Mouse (Mus musculus) heart, postnatal 14 days (tissue): ENCODE measurements around the gene Srrm3. TPM values are rescaled to one million over a fixed set of nuclear protein-coding genes. Genes with fewer than 3 reads are reported as not detected.
A peak's percentile ranks its signal among the peaks of the same experiment; 100 is the strongest.

Experiments
- DNase-seq, 2 experiments: peaks; one replicate each; pipeline ENCODE4 v3.0.0; 2021 to 2022
- intact Hi-C: fragments of 180-260 bp; cut with DNase I; formaldehyde crosslinking; loops from one replicate; pipeline ENCODE4 v1.15.1; 2025
- total RNA-seq, 2 experiments: library from RNA; stranded (reverse); gene quantifications; 2 replicates each; pipeline ENCODE4 v1.2.3; 2021

Gene Srrm3
- total RNA-seq, 2 experiments from 2014 or later = 0.10 TPM; not detected in 1

DNA sequence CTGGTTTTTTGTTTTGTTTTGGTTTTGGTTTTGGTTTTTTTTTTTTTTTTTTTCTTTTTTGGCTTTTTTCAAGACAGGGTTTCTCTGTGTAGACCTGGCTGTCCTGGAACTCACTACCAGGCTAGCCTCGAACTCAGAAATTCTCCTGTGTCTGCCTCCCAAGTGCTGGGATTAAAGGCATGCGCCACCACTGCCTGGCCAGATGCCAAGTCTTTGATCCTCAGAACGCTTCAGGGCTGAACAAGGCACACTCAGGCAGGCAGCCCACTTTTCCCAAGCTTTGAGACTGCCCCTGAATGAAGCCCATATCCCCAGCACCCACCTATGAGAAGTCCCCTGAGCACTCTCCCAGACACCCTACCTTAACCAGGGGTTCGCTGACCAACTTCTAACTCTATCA, 93.1 kb downstream of the Srrm3 start:
- intact Hi-C loops = loop anchor here (5.0 kb wide), 4 partner anchors 67 to 162 kb away; partner anchors contain the start of gene Zp3
- DNase-seq = no peak

- no peak for DNase-seq
- intact Hi-C loops = loop anchor here (5.0 kb wide), 4 partner anchors 67 to 162 kb away; partner anchors contain the start of gene Zp3
These were observed 94.0 kb downstream of the Srrm3 start for GRCm38 (mm10) chr5:135900701-135901100.

DNA sequence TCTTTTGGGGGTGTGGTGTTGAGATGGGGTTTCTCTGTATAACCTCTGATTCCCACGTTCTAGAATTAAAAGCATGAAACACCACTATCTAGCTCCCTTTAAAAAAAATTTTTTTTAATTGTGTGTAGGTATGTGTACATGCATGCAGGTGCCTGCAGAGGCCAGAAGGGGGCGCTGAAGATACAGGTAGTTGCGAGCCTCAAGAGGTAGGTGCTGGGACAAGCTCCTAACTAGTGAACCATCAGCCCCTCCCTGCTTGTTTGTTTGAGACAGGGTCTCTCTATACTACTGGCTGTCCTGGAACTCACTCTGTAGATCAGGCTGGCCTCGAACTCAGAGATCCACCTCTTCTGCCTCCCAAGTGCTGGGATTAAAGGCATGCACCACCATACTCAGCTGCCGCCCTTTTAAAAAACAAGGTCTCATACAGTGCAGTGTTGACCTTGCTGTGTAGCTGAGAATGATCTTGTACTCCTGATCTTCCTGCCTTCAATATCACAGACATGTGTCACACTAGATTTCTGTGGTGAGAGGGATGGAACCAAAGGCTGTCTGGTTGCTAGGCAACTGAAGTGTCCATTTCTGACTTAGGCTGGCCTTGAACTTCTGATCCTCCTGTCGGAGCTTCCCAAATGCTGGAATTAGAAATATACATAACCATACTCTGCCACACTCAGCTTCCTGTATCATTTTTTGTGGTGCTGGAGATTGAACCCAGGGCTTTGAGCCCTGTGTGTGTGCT, 94.8 kb downstream of the Srrm3 start:
- no peak for DNase-seq
- intact Hi-C loops = loop anchor here (5.0 kb wide), 4 partner anchors 66 to 161 kb away; partner anchors contain the start of gene Zp3

DNA sequence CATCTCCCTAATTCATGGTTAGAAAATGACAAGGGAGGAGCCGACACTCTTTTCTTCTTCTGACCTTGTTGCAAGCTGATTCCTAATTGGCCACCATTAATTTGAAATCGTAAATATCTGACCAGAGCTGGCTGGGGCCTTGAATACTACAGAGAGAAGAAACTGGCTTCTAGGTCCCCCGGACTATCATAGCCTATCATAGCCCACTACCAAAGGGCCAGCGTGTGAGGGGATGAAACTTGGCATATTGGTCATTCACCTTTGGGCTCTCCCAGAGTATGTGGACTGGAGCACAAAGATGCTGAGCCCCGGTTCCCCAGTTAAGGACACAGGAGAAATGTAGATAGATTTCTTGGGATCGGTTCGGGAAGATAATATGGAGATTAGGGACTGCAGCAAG, 96.4 kb downstream of the Srrm3 start:
- no peak for DNase-seq
- intact Hi-C loops = loop anchor here (5.0 kb wide), 4 partner anchors 64 to 159 kb away; partner anchors contain the start of gene Zp3

GRCm38 (mm10) chr5:135903551-135904151, 97.0 kb downstream of the Srrm3 start:
- peak; percentile 90 to 96 for DNase-seq
- intact Hi-C loops = loop anchor here (2.0 to 5.0 kb wide), 5 partner anchors 31 to 159 kb away; partner anchors contain the start of genes Ywhag and Zp3

GRCm38 (mm10) chr5:135904259-135904658, 97.6 kb downstream of the Srrm3 start:
- intact Hi-C loops = loop anchor here (2.0 to 5.0 kb wide), 5 partner anchors 31 to 158 kb away; partner anchors contain the start of genes Ywhag and Zp3
- no peak for DNase-seq

- DNase-seq = no peak
- intact Hi-C loops = loop anchor here (2.0 kb wide), 1 partner anchor 29 kb away; the partner anchor contains the start of gene Ywhag
These were observed 98.9 kb downstream of the Srrm3 start for GRCm38 (mm10) chr5:135905320-135906225.

DNA sequence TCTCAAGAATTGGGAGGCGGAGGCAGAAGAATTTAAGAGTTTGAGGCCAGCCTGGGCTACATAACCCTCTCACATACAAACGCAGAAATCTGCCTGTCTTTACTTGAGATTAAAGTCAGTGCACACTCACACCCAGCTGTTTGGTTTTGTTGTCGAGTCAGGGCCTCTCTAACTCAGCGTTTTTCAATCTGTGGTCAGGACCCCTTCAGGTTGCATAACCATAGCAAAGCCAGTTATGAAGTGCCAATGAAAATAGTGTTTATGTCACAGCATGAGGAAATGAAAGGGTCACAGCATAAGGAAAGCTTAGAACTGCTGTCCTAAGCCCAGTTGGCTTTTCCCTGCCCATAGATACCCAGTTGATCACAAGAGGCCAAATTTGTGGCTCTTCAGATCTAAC, 100.2 kb downstream of the Srrm3 start:
- intact Hi-C loops = no loop called here
- no peak for DNase-seq

DNA sequence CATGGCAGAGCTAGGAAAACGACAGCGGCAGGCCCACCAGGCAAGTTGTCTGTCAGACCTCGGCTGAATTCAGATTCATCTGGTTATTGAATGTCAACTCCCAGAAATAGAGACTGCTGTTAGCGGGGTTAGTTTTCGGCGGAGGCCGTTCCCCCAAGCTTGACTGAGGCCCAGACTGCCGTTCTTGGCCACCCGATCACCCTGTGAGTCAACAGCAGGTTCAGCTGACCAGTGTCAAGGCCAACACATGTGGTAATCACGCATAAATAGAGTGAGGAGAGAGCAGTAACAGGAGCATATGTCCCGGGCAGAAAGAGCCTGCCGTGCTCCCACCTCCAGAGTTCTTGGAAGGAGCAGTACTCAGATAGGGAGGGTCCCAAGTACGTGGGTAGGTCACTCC, 100.6 kb downstream of the Srrm3 start:
- intact Hi-C loops = no loop called here
- peak; percentile 67 to 72 for DNase-seq

DNA sequence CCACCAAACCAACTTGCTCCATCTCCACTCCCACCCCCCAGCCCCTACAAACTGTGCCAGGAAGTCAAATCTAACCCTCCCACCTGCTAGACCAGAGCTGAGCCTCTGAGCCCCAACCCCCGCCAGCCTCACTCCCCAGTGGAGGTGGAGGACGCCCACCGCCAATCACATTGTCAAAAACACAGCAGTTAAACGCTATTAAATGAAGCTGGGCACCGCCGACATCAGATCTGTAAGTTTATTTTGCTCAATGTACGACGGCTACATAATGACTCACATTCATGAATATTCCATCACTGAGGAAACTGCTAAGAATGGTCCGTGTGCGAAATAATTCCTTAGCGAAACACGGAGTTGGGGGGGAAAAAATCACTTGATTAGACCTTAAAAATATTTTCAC, 101.5 kb downstream of the Srrm3 start:
- intact Hi-C loops = no loop called here
- DNase-seq = no peak

DNA sequence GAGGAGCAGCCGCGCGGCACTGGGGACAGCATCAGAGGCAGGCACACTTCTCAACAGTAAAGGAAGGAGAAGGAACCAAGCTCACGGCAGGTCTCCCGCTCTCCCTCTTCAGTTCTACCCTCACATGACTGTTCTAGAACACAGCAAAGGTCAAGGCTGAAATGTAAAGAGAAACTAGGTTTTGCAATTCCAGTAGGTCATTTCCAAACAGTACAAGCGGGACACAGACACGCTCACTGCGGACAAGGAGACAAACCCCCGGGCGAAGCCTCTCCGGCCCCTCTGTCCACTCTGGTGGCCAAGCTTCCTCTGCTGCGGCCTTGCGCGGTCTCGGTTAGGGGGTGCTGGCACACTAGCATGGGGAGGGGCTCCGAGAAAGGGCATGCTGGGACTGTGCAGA, 102.3 kb downstream of the Srrm3 start:
- DNase-seq = no peak
- intact Hi-C loops = no loop called here

- intact Hi-C loops = no loop called here
- peak; percentile 37 to 65 for DNase-seq
These were observed 103.0 kb downstream of the Srrm3 start for GRCm38 (mm10) chr5:135909646-135910045.

DNA sequence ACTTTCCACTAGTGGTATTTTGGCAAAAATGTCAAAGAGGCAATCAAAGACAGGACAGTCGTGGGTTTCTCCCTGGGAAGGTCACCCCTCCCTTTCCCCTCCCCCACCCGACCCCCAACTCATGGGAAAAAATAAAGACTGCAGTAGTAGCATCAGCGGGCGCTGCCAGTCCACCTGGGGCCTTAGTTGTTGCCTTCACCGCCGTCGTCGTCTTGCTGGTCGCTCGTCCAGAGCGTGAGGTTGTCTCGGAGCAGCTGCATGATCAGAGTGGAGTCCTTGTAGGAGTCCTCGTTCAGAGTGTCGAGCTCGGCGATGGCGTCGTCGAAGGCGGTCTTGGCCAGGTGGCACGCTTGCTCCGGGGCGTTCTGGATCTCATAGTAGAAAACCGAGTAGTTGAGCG, 104.1 kb downstream of the Srrm3 start:
- DNase-seq = no peak
- intact Hi-C loops = no loop called here

- intact Hi-C loops = no loop called here
- no peak for DNase-seq
These were observed 105.0 kb downstream of the Srrm3 start for GRCm38 (mm10) chr5:135911633-135912220.

DNA sequence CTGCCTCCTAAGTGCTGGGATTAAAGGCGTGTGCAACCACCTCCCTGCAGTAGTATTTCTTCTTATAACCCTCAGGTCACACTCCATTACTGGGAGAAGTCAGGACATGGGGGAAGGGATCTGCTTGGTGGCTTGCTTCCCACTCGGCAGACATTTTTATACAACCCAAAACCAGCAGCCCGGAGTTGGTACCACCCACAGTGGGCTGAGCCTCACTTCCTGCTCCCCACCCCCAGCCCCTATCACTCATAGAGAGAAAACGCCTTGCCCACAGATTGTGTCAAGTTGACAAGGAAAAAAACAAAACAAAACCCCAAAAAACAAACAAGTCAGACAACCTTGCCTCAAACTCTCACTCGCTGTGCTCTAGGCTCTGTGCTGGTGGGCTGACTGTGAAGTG, 106.5 kb downstream of the Srrm3 start:
- no peak for DNase-seq
- intact Hi-C loops = no loop called here

- peak; percentile 59 to 73 for DNase-seq
These were observed 107.5 kb downstream of the Srrm3 start for GRCm38 (mm10) chr5:135914156-135914555.

DNA sequence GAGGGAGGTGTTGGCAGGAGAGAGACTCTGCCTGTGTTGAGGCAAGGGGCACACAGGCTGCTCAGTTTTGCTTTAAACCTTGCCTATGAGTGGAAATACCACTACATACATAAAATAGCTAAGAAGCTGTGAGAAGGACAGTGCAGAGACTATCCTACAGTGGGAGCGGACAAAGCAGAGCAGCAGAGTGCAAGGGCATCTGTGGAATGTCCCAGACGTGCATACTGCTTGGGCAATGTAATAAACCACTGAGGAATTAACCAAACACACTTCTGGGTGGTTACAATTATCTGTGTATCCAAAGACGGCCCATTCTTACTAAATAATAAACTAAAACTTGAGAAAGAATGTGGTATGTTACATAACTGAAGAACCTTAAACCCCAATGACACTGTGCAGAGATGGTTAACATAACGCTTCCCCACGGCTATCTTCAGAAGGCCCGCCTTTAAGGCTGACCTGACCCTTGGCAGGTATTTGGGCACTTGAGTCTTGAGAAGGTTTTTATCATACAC, 109.4 kb downstream of the Srrm3 start:
- DNase-seq = no peak
- intact Hi-C loops = loop anchor here (2.0 kb wide), 1 partner anchor 15 kb away; no protein-coding TSS in a partner anchor

More at GRCm38 (mm10) chr5:135914156-135914555, 107.5 kb downstream of the Srrm3 start:
- intact Hi-C loops = no loop called here

DNA sequence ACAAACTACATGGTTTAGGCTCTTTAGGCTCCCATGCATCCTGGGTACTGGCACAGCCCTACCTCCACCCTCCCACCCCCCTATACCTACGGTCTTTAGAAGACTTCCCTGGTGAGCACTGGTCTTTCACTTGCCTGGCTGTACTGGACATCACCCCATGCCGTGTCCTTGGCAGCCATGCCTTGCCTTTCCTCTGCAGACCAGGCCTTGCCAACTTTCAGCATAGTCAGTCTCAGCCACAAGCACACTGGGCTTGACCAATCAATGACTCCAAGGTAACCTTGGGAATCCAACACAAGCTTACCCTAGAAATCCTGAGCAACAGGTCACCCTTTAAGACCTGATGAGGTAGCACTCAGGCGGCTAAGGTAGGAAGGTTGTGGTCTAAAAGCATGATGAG, 109.9 kb downstream of the Srrm3 start:
- no peak for DNase-seq
- intact Hi-C loops = loop anchor here (2.0 kb wide), 1 partner anchor 14 kb away; no protein-coding TSS in a partner anchor

DNA sequence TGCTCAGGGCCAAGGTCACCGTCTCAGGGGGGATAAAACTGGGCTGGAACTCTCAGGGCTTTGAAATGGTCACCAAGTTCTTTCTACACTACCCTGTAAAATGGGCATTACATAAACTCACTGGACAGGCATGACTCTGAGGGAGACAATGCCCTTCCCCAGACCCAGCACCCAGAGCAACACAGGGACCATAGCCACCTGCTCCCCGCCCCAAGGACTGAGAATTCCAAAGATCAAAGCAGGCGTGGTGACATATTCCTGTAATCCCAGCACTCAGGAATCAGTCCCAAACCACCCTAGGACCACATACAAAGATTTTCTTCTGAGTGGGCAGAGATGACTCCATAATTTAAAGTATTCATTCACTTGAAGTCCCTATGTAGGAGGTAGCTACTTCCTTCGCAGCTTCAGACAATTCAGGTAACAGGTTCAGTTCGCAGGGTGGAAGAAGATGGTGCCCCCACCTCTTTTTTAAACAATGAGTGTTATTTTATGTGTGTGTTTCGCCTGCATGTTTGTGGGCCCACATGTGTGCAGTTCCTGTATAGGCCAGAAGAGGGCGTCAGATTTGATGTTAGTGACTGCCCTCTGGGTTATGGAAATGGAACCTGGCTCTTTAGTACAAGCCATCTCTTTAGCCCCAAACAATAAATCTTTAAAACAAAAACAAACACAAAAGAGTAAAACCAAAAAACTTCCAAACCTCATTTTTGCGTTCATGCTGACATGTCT, 110.8 kb downstream of the Srrm3 start:
- no peak for DNase-seq

More for the DNA sequence above, 110.8 kb downstream of the Srrm3 start:
- intact Hi-C loops = loop anchor here (2.0 kb wide), 1 partner anchor 13 kb away; no protein-coding TSS in a partner anchor
